Mouse (Mus musculus) neutrophil, adult 5-6 weeks (primary cell): ENCODE measurements around the gene Pnrc1. TPM values are rescaled to one million over a fixed set of nuclear protein-coding genes. Genes with fewer than 3 reads are reported as not detected.
A peak's percentile ranks its signal among the peaks of the same experiment; 100 is the strongest.

Experiments used
- ATAC-seq: fragments of 151-379, 151-347 bp; 2 replicates; pipeline ENCODE4 v1.8.0; 2017; ENCODE audit warnings: mild to moderate bottlenecking, moderate TSS enrichment; ENCODE audit not compliant: insufficient number of reproducible peaks, poor library complexity, low FRiP score, severe bottlenecking; ENCODE audit errors: extremely low read depth
- total RNA-seq: library from RNA; stranded (forward); fragments of 200-1000 nt; gene quantifications from 2 replicates; pipeline ENCODE4 v1.2.3, GENCODE M21; 2017

The Pnrc1 gene
- total RNA-seq, 1 experiment from 2014 or later = 398 TPM

DNA sequence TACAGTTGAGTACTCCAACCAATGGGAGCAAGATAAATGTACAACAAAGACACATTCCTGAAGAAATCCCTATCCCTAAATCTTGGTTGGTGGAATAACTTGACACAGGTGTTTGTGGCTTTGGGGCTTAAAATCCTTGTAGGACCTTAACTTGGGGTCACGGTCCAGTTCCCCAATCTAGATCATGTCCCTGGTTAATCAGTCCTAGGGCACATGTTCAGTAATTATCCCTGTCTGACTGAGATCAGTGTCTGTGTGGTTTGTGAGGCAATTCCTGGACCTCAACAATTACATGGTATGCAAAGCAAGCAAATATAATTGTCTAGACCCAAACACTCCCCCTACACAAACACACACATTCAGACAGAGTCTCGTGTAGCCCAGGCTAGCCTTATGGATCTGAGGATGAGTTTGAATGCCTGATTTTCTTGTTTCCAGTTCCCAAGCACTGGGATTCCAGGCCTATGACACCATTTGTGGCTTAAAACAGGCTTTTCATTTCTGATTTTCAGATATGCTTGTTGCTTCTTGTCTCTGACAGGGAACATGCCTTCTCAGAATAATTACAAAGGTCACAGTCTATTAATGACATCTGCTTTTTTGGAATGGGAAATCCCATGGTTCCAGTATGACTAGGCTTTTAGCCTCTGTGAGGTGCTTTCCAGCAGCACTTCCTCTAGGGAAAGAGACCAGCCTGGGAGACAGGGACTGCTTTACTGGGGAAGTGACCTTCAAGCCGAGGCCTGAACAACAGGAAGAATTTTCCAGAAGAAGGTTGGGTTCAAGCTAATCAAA is 7.9 kb downstream of the Pnrc1 start:
- no peak for ATAC-seq

DNA sequence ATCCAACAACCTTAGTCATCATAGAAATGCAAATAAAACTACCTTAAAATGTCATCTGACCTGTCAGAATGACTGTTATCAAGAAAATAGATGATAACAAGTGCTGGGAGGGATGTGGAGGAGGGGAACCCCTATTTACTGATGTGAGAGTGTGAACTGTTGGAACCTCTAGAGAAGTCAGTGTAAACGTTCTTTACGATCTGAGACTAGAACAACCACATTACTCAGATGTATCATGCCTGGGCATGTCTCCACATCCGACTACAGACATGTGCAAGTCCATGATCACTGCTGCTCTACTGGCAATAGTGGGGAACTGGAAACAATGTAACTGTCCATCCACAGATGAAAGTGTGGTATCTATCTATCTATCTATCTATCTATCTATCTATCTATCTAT is 16.5 kb downstream of the Pnrc1 start:
- ATAC-seq = no peak

DNA sequence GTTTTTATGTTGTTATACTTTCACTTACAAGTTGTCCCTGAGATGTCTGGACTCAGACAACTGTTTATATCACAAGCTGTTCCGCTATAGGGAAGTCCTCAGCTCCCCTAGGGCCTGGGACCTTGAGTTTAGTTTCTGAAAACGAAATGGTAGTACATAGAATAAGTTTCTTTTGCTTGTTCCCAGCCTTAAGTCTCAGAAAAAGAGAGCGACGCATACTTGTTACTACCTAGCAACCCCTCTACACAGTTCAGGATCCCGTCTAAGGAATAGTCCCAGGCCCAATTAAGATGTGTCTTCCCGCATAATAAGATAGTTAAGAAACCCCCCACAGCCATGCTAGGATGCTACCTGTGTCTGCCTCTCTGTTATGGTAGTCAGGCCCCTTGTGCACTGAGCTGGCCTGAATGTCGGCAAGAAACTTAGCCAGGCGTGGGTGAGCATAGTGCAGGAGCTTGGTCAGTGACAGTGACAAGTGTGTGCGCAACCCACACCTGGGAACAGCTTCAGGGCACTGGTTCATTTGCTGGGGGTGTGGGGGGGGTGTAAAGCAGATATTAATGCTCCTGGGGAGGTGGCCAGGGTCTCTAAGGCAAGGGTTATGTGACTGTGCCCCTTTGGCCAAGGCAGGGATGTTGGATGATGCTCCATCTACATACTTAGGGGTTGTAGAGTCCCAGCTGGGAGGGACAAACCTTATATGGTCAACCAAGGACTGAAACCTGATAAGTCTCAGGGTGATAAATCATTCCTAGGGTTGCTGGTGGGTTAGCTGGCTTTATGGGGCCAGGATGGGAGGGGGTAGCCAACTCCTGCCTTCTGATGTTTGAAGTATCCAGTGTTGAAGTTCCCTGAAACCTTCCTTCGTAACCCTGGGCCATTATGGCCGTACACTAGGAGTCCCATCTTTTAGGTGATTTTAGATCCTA is 19.3 kb downstream of the Pnrc1 start:
- no peak for ATAC-seq

DNA sequence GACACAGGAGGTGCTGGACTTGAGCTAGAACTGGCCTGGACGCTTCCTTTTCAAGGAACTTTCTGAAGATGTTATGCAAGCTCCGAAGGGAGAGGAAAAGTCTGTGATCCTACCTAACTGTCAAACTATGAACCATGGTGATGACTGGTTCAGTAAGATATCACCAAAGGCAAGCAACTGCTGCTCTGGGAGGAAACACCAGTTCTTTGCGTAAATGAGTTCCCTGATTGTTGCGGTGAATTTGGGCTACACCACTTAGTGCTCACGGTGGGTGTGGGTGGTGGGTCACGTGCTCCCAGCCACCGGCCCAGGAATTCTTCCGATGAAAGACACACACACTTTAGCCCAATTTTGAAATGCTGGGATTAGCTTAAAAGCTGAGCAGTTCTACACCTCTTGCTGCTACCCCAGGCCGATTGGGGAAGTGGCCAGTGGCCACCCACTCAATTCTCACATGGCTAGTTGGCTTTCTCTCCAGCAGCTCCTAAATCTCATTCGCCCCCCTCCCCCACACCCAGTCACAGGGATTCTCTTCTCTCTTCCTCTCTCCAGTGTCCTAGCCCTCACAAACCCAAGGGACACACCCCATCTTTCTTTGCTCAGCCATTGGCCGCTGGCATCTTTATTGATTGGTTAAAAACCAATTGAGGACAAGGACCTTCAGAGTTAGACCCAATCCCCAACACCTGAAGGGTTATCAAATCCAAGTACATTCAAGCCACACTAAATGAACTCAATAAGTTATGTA is 24.8 kb downstream of the Pnrc1 start:
- ATAC-seq = no peak

DNA sequence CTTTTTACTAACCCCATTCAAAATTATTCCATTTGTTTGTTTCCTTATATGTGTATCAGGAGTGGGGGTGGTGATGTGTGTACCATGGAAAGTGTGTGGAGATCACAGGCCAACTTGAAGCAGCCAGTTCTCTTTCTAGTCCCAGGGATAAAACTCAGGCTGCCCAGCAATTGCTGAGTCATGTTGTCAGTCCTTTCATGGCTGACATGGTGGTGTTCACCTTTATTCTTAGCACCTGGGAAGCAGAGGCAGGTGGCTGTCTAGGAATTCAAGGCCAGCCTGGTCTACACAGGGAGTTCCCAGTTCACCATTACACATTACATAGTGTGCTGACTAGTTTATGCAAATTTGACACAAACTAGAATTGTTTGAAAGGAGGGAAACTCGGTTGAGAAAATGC is 27.1 kb downstream of the Pnrc1 start:
- ATAC-seq = no peak

DNA sequence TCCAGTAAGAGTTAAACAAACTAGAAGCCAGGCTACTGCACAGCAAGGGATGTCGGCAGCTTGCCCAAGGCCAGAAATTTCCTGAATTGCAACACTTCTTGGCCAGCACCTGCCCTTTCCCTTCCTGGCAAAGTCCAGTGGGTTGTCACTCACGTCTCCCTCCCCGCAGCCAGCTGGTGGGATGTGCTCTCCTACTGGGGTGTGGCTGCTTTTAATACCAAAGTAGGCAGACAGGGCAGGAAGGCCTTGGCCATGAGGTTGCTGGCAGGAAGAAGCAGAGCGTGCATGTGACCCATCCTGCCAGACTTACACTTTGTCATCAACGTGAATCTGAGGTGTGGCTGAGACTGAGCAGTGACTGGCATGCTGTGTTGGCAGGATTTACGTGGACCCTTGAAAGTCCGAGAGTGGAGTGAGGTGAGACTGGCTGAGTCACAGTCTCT is 28.6 kb downstream of the Pnrc1 start:
- ATAC-seq = peak; percentile 55; the same call in 1 of the 2 replicates

DNA sequence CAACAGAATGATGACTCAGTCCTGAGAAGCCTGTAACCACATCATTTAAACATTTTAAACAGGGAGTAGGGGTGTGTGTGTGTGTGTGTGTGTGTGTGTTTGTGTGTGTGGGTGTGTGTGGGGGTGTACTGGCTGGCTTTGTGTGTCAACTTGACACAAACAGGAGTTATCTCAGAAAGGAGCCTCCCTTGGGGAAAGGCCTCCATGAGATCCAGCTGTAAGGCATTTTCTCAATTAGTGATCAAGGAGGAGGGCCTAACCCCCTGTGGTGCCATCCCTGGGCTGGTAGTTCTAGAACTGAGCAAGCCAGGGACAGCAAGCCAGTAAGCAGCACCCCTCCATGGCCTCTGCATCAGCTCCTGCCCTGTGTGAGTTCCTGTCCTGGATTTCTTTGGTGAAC is 29.7 kb downstream of the Pnrc1 start:
- no peak for ATAC-seq

DNA sequence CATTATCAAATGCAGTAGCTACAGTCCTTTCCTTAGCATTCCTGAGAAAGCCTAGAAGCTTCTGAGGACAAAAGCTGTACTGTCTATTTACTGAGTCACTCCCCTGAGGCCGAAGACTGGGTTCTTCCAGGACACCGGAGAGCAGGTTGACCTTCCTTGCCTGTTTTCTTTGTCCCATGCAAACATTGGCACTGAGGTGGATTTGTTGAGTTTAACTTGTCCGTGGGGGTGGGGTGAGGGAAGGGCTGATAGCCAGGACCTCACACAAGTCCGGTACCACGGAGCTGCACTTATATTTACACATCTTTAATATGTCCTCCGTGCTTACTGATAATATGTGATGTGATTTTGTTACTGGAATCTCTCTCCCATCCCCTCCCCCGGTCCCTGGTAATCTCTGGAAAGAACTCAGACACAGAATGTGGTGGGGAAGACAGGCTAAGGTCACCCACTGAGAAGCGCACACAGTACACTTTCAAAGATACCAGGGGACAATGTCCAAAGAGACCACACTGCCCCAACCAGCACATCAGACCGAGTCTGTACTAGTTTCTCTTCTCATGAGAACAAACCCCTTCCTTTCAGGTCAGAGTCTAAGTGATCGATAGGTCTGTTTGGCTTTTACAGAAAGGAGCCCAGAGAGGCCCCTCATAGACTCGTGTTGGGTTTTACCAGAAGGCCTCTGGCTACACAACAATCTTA is 32.5 kb downstream of the Pnrc1 start:
- no peak for ATAC-seq

DNA sequence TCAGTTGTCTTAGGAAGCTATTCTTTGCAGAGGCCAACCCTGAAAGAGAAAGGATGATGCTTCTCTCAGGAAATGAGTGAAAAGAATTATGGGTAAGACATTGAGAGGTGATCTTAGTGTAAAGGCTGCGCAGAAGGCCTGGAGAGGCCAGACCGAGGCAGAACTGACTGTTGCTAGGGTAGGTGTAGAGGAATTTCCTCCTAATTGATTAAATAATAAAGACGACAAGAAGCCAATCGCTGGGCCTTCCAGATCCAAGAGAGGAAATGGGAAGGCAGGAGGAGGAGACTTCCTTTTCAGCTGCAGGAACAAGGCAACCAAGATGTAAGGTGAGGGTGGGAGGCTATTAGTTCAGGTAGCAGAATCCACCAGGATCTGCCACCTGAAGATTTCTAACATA is 35.3 kb downstream of the Pnrc1 start:
- ATAC-seq = no peak

DNA sequence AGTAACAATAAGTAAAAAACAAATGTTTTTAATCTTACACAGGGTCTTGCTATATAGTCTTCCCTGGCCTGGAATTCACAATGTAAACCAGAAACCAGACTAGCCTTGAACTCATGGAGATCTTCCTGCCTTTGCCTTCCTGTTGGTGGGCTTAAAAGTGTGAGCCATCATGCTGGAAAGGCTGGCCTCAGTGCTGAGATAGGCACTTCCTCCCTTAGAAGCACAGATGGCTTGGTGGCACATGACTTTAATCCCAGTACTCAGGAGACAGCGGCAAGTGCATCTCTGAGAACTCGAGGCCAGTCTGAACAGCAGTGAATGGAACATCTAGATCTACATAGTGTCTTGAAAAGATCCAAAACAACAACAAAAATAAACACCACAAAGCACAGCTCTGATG is 39.1 kb downstream of the Pnrc1 start:
- ATAC-seq = no peak

DNA sequence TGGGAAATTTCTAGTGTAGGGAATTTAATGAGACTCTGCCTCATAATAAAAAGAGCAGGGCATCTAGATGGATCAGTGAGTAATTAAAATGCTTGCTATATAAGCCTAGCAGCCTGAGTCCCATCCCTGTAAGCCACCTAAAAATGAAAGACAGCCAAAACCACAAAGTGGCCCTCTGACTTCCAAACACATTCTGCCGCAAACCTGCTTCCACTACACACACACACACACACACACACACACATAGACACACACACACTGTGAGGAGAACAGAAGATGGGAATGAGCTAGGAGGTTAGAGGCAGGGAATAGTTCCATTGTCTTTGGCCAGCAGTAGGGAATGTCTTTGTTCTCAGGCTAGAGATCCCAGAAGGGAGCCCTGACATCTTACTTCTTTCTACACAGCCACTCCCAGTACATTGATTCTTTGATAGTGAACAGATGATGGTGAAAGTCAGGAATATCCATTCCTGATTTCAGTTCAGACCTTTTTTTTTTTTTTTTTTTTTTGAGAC is 40.2 kb downstream of the Pnrc1 start:
- ATAC-seq = no peak

DNA sequence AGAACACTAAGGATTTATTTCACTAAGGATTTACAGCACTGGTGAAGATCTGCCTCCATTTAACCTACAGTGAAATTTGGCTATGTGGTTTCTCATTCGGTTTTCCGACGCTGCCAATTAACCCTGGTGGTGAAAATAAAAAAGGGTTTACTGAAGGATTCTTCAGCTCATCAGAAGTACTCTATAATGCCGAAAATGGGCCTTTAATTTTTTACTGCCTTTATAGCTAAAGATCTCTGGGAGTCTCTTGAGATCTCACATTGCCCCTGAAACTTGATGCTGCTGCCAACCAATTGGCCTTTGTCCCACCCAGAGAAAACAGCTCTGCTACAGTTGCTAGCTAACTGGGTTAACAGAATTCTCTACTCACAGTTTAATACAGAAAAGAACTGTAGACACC is 41.0 kb downstream of the Pnrc1 start:
- no peak for ATAC-seq

DNA sequence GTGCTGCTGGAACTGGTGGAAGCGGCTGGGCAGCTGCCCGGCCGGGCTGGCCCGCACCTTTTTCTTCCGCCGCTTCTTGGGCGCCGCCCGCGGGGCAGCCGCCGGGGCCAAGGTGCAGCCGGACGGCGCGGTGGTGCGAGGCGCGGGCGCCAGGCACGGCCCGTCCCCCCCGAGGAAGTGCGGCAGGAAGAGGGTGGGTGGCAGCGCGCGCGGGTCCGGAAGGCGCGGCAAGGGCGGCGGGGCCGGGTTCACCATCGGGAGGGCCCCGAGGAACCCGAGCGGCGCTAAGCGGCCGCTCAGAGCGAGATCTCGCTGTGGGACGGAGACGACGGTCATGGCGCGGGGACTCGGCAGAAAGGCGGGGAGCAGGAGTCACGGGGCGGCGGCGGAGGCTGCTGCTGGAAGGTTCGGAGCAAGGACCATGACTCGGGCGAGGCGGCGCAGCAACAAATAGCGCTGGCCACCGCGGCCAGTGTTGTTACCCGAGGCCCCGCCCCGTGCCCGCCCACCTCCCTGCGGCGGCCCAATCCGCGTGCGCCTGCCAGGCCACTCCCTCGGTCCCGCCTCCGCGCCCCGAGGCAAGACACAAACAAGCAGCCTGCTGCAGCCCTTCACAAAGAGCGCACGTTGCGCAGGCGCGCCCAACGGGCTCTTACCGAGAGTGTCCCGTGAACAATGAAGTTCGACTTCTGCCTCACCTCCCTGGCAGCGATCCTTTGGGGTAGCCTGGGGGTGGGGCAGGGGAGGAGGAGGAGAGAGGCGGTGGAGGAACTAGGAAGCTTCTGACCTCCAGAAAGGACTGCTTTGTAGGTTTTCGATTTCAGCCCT is 41.7 kb downstream of the Pnrc1 start:
- ATAC-seq = peak; percentile 76

DNA sequence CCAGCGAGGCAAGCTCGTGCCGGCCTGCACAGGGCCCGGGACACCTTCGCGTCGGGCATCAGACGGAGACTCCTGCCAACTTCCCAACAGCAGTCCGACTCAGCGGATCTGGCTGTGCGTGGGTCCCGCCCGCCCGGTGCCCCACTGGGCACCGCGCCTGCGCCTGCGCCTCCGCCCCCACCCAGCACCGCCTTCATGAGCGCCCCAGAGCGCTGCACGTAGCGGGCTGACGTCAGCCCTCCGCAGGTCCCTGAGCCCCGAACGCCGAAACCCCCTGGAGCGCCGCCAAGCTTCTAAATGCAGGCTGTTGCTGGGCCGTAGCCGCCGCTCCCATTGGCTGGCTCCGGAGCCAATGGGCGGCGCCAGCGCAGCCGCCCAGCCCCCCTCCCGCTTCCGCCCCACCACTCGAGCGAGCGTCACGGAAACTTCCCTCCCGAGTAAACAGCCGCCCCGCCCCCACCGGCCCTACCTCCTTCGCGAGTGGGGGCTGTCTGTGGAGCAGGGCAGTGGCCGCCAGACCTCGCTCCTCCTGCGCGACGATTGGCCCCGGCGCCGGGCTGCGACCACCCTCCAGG is 42.4 kb downstream of the Pnrc1 start:
- ATAC-seq = peak; percentile 75

DNA sequence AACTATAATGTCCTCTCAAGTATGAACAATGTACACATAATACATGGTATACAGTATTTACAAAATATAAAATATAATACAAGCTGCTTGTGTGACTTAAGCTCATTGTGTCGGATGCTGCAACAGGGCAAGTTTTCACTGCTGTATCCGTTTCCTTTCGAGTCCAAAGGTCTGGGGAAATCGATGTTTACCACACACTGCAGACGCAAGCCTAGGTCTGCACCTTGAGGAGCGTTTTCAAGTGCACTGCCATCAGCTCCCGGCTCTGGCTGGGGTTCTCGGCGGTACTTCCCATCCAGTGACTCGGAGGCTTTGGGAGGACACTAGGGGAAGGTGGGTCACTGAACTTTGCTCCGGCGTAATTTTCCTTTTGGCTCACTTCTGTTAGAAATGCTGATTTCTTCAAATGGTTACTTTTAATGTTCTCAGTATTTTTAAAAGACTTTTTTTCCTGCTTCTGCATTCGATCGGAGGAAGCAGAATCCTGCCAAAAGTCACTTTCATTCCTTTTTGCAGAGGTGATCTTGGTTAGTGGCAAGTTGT is 44.0 kb downstream of the Pnrc1 start:
- ATAC-seq = no peak

DNA sequence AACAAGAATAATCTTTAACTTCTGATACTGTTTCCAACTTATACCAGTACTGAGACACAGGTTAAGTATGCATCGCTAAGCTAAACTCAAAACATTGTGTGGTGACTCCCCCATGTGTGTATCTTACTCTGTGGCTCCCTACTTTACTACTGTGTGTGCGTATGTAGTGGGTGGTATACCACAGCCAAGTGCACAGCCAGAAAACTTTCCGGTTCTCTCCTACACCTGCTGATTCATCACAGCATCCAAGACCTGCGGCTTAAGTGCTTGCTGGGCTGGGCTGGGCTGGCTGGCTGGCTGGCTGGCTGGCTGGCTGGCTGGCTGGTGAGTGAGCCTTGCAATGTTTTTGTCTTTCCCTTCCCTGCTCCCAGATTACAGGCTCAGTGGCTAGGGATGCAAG is 46.0 kb downstream of the Pnrc1 start:
- ATAC-seq = no peak

DNA sequence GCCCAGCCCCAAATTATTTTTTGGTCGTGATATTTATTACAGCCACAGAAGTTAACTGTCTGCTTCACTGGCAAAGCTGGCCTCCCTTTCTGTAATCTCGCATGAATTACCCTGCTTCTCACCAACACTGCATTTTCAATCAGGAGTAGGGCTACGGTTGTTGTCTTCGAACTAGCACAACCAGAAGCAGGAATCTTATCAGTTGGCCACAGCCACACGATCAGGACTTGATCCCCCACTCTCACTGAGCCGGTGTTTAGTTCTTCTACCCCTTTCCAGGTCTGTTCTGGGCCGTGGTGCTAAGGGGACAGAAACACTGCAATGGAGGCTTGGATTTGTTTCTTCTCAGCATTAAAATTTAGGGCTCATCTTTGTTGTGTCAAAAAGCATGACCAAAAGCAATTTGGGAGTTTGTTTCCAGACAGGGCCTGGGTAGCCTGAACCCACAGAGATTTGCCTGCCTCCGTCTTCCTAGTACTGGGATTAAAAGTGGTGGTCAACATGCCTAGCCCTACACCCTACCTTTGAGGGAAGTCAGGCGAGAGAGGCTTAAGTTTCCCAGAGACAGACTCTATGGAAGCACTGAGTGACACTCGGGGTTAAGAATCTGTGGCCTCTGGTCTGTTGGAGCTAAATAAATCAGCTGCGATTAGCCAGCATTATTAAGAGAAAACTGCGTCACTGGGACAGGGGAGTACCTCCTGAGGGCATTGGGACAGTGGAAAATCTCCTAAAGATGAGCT is 46.8 kb downstream of the Pnrc1 start:
- ATAC-seq = no peak
